Mouse (Mus musculus) cerebellum, postnatal 14 days (tissue): Measurements from ENCODE around the gene Erc2.

Experiments
- DNase-seq, 2 experiments: peaks; one replicate each; pipeline ENCODE4 v3.0.0; 2021; ENCODE audit warnings: mixed read lengths in 2 of 2

The Erc2 gene

DNA sequence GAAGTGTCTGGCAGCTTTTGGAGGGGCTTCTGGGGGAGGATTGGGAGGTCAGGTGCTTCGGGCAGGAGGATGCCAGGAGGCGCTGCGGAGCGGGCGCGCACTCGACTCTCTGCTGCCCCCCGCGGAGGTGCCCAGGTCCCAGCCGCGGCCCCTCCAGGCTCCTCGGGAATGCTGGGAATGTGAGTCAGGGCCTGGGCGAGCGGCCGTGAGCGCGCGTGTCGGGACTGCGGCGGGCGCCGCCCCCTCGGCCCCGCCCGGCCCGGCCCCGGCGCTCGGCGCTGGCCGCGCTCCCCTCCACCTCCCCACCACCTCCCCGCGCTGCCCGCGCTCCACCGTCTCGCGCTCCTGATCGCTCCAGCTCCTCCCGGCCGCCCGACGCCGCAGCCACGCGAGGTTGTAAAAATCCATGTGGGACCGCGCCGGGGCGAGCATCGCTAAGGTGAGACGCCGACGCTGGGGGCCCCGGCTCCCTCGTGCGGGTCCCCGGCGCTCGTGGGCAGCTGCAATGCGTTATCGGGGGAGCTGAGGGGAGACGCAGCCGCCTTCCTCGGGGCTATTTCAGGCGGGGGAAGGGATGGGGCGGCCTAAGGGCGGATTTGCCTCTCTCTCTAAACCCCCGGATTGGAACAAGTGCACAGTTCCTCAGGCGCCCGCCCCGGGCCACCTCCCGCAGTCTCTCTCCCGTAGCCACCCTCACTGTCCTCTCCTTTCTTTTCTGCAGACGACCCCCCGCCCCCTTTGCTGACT, at the start of gene Erc2:
Gene Erc2 (plus strand): TSS at position 253 of the 747 bp plus-strand sequence.
- DNase-seq, result peak; percentile 89

DNA sequence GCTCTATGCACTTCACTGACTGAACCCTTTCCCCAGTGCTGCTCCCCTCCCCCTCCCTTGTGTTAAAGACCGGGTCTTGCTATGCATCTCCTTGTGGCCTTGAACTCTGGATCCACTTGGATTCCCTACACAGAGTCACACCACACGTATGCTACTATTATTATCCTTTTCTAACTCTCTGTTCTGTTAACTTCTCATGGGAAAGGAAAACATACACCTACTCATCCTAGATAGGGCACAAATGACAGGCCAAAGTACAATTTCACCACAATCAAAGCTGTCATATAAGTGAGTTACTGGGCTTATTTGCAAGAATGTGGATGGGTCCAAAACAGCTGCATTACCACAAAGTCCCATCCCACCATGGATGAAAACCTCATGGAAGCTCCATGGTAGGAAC, 43.8 kb upstream of the Erc2 start:
- no peak for DNase-seq

DNA sequence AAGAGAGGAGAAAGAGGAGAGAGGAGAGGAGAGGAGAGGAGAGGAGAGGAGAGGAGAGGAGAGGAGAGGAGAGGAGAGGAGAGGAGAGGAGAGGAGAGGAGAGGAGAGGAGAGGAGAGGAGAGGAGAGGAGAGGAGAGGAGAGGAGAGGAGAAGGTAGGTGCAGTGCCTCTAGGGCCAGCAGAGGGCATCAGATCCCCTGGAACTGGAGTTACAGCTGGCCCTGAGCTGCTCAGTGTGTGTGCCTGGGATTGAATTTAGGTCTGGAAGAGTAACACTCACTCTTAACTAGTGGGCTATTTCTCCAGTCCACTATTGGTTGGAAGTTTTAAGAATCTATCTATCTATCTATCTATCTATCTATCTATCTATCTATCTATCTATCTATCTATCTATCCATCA, 32.6 kb upstream of the Erc2 start:
- DNase-seq, result peak; percentile 57 to 75

DNA sequence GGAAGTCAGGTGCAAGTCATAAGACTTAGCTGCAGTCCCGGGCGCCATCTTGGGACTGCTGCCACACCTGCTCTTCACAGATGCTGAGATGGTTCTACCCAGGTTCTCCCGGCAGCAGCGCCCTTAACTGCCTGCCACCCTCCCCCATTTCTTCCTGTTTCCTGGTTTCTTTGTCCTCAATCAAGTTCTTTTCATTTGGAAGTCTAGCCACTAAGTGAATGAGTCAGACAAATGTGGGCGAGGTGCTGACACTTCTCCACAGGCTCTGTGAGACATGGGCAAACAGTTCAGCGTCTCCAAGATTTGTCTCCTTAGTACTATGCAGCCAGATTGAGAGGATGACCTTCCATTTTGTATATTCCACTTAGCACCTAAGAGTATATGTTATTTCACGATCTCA, 30.1 kb upstream of the Erc2 start:
- DNase-seq, result no peak

DNA sequence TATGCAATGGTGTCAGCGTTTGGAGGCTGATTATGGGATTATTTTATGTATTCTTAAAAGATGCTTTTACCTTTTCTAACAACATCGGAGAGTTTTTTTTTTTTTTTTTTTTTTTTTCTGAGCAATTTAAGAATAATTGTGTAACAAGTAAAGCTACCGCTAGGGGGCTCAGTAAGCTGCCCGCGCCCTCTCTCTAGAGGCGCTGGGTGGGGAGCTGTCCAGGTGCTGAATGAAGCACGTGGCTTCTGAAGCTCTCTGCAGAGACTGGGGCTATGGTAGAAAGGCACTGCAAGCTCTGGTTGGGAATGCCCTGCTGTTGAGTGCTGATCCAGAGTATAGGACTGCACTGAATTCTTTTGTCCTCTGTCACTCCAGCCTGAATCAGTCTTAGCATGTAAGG, 26.0 kb upstream of the Erc2 start:
- DNase-seq, result peak; percentile 71 to 79

DNA sequence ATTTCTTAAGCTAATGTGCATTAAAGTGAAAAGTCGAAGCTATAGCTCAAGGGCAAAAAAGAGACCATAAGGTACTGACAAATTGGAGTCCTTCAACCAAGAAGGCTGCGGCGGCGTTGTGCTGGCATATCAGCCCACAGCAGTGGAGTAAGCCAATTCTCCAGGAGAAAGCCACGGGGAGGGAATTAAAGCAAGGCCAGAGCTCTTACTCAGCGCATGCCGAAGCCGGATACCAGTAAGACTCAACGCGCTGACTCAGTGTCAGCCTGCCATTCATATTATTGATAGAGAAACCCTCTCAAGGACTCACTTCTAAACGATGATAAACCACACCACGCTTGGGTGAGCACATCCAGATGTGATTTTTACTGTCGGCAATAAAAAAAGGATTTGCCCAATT, 20.1 kb upstream of the Erc2 start:
- peak; percentile 62 for DNase-seq

DNA sequence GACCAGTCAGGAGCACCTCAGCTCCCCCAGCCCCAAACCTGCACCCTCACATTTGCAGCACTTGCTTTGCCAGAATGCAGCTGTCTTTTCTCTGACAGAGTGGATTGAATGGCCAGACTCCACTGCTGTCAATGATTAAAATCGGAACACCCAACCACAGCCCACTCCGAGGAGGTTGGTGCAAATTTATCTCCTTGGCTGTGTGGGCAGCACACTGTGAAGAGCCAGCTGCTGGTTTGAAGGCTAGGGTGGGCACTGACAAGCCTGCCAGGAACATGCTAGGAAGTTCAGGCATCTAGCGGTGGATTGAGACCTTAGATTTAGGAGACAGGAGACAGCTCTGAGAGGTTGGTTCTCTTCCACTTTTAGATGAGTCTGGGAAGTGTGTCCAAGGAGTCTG, 14.8 kb upstream of the Erc2 start:
- no peak for DNase-seq

DNA sequence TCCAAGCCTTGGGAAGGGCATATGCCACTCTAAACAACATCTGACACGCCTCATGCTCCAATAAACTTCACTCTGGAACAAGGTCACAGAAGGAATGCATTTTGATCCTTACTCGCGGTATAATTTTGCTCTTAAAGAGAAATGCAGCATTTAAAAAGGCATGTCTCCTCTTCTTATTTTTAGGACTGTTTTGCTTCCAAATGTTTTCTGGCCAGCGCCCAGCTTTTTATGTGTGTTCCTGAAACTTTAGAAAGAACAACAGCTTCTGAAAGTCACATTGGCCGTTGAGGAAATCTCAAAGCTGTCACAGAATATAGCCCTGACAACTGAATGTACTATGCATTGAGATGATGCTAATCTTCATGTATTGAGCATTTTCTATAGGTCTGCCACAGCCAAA, 8.5 kb upstream of the Erc2 start:
- no peak for DNase-seq

DNA sequence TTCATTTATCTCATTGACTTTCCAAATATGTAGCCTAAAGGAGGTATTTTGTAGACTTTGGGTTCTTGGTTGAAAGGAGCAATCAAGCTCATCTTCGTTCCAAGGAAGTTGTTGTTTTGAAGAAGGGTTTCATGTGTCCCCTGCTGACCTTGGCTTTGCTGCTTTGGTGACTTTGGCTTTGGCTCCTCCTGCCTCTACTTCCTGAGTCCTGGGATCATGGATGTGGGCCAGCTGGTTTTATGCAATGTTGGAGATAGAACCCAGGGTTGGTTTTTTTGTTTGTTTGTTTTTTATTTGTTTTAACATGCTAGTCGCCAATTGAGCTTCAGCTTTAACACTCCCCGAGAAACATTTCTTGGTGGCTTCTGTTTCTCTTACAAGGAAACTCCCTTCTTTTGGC, 4.9 kb upstream of the Erc2 start:
- DNase-seq, result no peak

DNA sequence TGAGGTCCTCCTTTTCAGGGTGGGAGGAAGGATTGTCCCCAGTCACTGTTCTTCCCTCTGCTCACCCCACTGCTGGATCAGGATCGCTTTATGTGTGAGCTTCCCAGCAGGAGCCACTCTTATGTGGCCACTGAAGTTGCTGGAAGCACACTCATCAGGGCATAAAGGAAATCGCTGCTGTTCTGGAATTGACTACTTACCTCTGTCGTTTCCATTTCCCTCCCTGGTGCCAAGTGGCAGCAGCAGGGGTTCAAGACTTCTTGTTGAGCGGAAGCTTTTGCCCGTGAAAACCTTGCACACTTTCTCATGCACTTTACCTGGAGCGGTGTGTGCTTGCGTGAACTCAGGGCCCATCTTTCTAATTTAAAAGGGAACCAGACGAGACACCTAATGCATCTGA, 652 bp upstream of the Erc2 start:
- DNase-seq, result peak; percentile 14 to 24

DNA sequence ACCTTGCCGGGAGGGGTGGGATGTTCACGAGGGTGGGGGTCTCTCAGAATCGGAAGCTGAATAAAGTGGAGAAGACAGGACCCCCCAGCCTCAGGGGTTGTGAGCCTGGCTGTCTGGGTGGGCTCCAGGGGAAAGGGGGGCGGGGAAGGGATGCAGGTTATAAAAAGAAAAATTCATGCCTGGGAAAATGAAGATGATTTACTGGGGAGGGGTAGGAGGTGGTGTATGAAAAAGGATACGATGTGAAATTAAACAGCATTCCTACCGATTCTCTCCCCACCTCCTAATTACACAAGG, 643 bp downstream of the Erc2 start:
- no peak for DNase-seq

DNA sequence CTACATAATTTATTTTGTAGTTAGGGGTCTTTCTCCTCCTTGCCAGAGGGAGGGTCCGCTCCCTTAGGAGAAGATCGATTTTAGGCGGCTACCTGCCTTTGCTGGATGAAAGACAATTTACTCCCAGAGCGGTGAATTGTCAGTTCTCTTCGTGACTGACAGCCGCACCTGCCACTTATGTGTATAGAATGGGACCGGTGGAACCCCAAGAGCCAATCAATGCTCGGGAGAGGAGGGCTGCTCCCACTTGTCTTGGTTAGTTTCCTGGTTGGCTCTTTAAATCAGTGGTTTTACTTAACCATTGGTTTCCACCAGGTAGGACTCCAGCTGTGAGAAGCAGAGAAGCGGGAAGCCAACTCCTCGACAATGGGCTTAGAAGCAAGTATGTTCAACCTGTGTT, 1.1 kb downstream of the Erc2 start:
- DNase-seq, result peak; percentile 88 to 89

DNA sequence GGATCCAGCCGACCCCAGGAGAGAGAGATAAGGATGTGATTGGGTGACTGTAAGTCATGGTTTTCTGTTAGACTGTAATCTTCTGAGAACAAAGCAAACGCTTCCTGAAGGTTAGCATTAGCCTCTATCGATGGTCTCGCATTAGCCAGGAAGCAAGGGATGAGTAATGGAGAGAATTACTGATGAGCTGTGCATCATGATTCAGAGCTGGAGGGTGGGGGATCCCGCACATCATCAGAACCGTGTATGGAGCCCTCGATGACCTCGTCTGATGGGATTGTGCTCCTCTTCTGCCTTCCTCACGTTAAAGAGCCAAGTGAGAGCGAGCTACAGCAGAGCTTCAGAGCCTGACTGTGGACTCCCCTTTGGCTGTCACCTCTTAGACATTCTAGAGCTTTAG, 6.5 kb downstream of the Erc2 start:
- no peak for DNase-seq

DNA sequence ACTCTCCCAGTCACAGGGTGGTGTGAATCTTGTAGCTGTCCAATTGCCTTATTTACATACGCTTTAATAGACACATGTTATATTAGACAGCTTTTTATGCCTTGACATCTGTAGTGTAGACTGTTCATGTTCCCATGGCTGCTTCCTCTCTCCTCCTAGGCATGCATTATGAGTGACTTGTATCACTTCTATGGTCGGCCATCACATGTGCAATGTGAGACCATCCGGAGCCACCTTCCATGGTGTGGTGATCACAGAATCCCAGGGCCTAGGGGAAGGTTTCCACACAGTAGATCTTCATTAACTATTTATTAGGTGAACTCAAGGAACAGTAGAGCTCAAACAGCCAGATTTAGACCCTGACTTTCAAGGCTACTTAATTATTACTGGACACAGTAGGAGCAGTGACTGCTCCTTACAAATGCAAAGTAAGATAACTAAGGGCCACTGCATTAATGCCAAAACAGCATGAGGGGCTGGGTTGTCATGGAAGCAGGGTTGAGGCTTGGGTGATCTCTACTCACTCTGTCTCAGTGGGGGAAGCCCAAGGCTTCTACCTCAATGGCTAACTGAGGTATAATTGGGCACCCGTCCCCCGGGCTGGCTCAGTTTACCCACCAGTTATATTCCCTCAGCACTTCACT, 7.3 kb downstream of the Erc2 start:
- DNase-seq, result no peak

DNA sequence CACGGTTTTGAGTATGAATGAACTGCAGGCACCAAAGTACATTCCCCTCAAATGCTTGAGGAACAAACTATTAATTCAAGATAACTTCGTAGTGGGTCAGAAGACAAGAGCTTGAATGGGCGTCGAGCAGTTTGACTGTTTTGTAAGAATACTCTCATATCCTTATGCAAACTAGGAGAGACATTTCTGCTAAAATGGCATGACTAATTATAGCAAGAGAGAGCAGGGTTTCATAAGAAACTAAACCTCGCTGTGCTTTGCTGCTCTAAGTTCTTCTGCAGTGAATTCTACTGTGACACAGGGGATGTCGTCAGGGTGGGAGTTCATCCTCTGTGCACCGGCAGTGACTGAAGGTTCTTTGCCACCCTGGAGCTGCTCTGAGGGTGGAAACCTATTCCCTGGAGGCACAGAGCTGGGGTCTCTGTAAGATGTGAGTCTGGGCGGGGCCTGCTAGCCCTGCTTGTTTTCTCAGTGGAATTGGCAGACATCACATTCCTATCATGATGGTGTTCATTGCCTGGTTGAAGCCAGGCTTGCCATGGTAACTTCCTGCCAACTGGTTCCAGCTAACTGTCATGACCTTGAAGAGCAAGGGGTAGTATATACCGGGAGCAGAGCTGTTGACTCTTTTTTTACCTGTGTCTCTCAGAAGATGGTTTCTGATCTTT, 8.9 kb downstream of the Erc2 start:
- DNase-seq, result no peak

DNA sequence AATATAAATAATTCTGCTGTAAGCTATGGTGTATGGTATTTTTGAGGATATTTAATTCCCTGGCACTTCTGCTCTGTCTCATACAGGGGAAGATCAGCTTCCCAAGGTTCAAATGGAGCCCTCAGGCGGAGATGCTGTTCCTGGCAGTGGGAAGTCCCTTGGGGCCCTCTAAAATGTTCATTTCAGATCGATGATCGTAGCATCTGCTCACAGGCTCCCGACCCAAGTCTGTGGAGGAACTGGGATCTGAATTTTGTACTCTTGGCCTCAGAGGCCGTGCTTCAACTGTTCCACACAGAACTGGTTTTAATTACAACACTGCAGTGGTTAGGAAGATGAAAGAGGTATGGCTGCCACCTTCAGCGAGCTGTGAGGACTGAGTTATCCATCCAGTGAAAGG, 12.5 kb downstream of the Erc2 start:
- DNase-seq, result peak; percentile 48 to 56

DNA sequence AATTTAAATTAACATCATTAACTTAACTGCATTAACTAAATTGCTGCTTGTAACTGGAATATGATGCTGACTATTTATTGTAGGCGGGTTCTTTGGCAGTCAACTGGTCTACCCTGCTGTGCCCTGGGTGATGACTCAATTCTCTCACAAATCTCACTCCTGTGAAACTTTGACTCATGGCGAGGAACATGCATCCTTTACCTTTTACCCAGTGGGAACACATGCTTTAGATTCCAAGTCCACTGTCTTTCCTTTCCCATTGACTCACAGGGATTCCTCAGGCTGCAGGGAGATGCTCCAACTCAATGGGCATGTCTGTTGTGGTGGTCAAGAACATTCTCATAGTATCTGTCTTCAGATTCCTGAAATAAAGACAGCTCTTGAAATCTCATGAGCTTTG, 14.3 kb downstream of the Erc2 start:
- no peak for DNase-seq

DNA sequence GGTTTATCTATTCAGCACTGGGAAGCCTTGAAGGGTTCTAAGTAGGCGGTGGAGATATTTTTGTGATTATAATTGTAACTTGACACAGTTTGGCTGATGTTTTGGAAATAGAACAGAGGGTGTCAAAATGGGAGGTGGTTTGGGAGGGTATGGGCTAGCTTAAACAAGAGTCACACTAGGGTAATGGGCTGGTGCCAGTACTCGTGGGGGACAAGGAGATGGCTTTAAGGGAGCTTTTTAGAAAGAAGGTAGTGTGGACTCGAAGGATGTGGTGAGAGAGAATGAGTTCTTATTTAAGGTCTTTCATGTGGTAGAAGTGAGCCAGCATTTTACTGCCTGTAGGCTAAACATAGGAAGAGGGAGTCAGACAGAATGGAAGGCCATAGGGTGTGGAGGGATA, 19.2 kb downstream of the Erc2 start:
- DNase-seq, result no peak

DNA sequence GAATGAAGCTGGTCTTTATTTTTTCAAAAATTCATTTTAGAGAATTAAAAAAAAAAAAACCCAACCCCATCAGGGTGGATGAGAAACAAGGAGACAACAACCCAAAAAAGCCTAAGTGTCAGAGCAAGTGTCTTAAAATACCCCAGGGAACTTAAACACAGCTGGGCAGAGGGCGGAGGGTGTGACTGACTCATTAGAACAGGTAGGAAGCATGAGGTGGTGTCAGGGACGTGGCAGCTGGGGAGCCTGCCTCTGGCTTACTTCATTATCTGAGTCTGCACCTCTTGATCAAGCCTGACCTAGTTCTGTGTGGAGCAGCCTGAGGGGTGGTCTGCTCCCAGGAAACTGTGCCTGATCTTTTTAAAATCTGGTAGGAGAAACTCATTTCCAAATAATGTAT, 20.8 kb downstream of the Erc2 start:
- DNase-seq, result no peak

DNA sequence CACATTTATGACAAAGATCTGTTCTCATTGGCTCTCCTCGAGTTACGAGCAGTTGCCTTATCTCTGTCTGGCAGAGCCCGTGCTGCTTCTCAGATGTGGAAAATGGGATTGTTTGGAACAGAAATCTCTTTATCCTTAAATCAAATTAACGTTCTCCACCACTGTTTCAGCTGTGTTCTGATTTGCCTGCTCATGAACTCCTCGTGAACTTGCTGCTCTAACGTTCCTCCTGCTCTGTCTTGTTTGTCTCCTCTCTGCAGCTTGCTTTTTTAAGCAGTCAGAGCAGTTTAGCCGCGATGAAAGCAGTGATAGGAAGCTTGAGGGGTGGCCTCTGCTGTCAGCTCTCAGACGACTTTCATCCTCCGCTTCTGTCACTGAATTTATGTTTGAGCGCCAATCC, 32.4 kb downstream of the Erc2 start:
- no peak for DNase-seq

DNA sequence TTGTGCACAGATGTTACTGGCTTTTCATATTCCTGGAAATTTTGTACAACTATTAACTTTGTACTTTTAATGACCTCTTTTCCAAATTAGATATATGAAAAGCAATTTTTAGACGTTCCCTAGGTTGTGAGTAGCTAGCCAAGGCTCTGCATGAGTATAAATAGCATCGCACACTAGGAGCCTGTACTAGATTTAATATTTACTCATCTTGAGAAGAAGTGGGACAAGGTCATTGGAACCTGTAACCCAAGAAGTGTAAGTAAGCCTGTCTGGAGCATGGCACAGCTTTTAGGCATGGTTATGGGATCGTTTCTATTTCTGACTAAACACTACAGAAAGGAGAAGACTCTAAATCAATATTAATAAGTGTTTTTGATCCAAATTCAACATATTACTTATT, 36.4 kb downstream of the Erc2 start:
- no peak for DNase-seq

DNA sequence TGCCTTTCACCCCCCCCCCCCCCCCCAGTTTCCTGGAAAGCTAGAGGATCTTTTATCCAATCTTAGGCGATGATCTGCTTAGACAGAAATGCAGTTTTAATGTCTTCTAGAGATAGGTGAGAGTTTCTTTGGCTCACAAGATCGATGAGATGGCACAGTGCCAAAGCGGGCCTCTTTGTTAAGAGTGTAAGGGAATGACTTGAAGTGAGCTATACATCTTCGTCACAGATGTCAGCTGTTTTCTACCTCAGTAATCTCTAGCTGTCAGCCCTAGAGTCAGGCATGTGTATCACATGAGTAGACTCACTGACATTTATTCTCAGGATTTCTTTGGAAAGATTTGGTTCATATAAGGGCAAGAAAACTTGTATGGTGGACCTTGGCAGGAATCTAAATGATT, 39.2 kb downstream of the Erc2 start:
- DNase-seq, result peak; percentile 16 to 42

DNA sequence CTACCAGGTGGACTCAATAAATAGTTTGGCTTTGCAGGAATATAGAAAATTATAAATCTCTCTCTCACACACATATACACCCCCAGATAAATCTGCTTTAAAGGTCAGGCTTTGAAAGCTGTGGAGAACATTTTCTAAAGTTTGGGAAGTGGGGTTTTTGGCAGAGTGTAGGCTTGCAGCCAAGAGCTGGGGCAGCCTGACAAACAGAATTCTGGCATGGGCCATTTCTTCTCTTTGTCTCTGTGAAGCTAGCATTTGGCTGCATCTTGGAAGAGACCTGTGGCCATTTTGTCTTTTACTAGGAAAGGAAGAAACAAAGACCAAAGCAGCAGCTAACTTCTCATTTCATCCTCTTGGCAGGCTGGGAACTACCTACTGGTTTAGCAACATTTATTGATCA, 40.0 kb downstream of the Erc2 start:
- DNase-seq, result peak; percentile 13 to 26

DNA sequence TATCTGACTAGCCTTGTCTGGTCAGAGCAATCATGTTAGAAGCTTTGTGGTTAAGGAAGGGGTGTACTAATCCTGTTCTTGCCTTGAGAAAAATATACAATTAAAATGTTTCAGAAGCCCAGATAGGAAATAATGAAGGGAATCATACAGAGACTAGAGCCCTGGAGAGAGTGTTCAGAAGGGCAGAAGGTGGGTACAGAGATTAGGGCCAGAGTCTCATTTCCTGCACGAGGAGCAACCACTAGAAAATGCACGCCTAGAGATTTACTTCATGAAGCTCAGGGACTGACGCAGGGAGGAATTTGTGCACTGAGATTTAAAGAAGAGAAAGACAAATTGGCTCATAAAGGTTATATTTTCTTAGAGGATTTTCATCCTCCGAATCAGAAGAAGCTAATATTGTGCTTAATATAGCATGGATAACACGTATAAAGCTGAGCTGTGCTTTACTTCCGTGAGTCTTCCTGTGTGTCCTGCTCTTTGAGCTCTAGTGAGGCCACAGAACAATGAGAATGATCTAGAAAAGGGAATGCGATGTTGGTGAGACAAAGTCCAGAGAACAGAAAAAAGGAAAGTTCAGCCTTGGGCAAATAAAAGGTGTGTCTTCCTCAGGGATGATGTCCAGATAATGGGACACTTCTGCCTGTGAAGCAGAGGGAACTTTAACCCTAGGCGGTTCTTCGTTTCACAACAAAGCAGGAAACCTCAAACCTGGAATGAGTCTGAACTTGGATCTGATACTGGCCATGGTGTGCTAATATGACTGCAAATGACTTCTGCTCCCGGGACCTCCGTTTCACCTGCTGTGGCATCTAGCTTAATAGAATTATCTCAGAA, 45.0 kb downstream of the Erc2 start:
- DNase-seq, result no peak
